Mouse (Mus musculus) adrenal gland, adult 10 weeks (tissue): ENCODE results near the gene Tpbgl. TPM values are rescaled to one million over a fixed set of nuclear protein-coding genes. Genes with fewer than 3 reads are reported as not detected.

Experiments
- polyA plus RNA-seq: library from polyadenylated mRNA; stranded (reverse); fragments of 350-450 nt; fragmentation: Illumina TruSeq; extraction: RNeasy Lipid Tissue Mini Kit (QIAGEN cat#74804); gene quantifications from one replicate; pipeline ENCODE4 v1.2.3, GENCODE M21; 2014; ENCODE audit warnings: low read depth, low replicate concordance

The Tpbgl gene
- polyA plus RNA-seq: 11.3 TPM

DNA sequence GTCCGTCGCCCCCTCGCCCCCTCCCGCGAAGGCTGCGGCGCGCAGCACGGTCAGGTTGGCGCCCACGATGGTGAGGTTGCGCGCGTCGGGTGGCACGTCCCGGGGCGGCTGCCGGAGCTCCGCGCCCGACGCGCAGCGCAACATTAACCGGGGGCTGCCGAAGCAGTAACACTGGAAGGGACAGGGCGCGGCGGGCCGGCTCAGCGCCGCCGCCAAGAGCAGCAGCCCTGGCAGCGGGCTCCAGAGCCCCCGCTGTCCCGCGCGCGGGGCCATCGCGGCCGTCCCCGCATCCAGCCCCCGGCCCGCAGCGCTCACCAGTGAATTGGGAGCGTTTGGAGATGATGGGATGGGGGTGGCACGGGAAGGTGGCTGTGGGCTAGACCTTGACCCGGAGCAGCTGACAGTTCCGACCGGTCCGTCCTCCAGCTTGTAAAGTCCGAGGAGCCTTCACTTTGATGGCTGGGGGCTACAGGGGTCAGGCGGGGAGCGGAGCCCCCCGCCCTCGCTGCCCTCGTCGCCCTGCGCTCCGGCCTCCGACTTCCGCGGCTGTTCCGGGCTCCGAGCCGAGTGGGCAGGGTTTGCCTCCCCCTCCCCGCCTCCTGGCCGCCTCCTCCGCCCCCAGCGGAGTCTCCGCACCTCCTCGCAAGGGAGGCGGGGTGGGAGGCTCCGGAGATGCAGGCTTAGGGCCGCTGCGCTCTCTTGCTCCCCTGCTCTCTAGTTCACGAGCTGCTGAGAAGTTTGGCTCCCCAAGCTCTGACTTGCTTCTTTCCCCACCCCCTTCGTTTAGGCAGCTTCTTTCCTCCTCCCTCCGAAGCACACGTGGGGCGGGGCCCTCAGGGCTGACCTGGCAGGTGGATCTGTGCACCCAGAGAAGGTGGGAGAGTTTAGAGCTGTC is at the start of gene Tpbgl:
Tpbgl (minus strand) TSS at position 728 of the 895 bp plus-strand sequence.

Other genes starting within 250 kb of the Tpbgl start
- gene Gdpd5, start 245.7 kb downstream of the Tpbgl start, polyA plus RNA-seq: 0.17 TPM
- gene Klhl35, start 161.1 kb downstream of the Tpbgl start, polyA plus RNA-seq: not detected
- gene Rps3, start 143.4 kb downstream of the Tpbgl start, polyA plus RNA-seq: 678 TPM
- gene Arrb1, start 91.6 kb downstream of the Tpbgl start, polyA plus RNA-seq: 14.8 TPM
- 14.8 TPM for gene Slco2b1, start 84.2 kb upstream of the Tpbgl start, polyA plus RNA-seq
- not detected for gene Olfr520, start 103.2 kb upstream of the Tpbgl start, polyA plus RNA-seq
- gene Olfr521, start 136.4 kb upstream of the Tpbgl start, polyA plus RNA-seq: not detected
- gene Neu3, start 201.3 kb upstream of the Tpbgl start, polyA plus RNA-seq: 3.4 TPM
- 0.29 TPM for gene Xrra1, start 232.0 kb upstream of the Tpbgl start, polyA plus RNA-seq
- 329 TPM for gene Spcs2, start 236.4 kb upstream of the Tpbgl start, polyA plus RNA-seq